Mouse (Mus musculus) heart, adult 2 months (tissue): ENCODE measurements around the gene Spata16. TPM values are rescaled to one million over a fixed set of nuclear protein-coding genes. Genes with fewer than 3 reads are reported as not detected.

ENCODE experiments used
- DNase-seq, 2 experiments: peaks; one replicate each; pipeline ENCODE4 v3.0.0; 2021
- H3K27ac ChIP-seq: fragments of 200-600 bp; 2 replicates; pipeline ENCODE4 v1.8.1; 2022
- H3K27me3 ChIP-seq: fragments of 200-500 bp; 2 replicates; pipeline ENCODE4 v1.6.1; 2012; ENCODE audit warnings: mild to moderate bottlenecking, low read length, inconsistent platforms, mixed read lengths; ENCODE audit not compliant: control insufficient read depth, insufficient read depth
- H3K36me3 ChIP-seq: fragments of 200-500 bp; 2 replicates; pipeline ENCODE4 v1.6.1; 2012; ENCODE audit warnings: low read length, inconsistent platforms; ENCODE audit not compliant: control insufficient read depth, insufficient read depth
- H3K4me1 ChIP-seq: fragments of 200-500 bp; 2 replicates; pipeline ENCODE4 v1.6.1; 2011; ENCODE audit warnings: low read length; ENCODE audit not compliant: control insufficient read depth, insufficient read depth
- H3K4me3 ChIP-seq: fragments of 200-600 bp; 2 replicates; pipeline ENCODE4 v1.8.1; 2022
- H3K79me2 ChIP-seq: fragments of 200-500 bp; replicated peaks from 2 replicates; pipeline ENCODE4 v1.6.1; 2012; ENCODE audit warnings: mild to moderate bottlenecking, inconsistent platforms, low read length, moderate library complexity, mixed read lengths; ENCODE audit not compliant: control insufficient read depth, insufficient read depth
- H3K9ac ChIP-seq: fragments of 200-500 bp; 2 replicates; pipeline ENCODE4 v1.6.1; 2012; ENCODE audit warnings: low read depth, mild to moderate bottlenecking, control low read depth, inconsistent platforms, low read length, mixed read lengths
- CTCF ChIP-seq: fragments of 200-600 bp; IDR thresholded peaks from 2 replicates; pipeline ENCODE4 v1.8.1; 2022; ENCODE audit warnings: antibody characterized with exemption, mild to moderate bottlenecking, moderate library complexity
- EP300 ChIP-seq: fragments of 200-500 bp; IDR thresholded peaks from 2 replicates; pipeline ENCODE4 v1.6.1; 2011; ENCODE audit warnings: low read depth, low read length, control low read depth; ENCODE audit not compliant: insufficient read depth
- POLR2A ChIP-seq: fragments of 200-500 bp; IDR thresholded peaks from 2 replicates; pipeline ENCODE4 v1.6.1; 2011; ENCODE audit warnings: mild to moderate bottlenecking, low read depth, low read length, control low read depth; ENCODE audit not compliant: insufficient read depth
- WGBS: fragments of 180-500 bp; shearing (Covaris S2); methylation state at CpG from one replicate; pipeline ENCODE4 v1.1.7; 2018; 5-methylcytosine and 5-hydroxymethylcytosine counted together
- intact Hi-C: fragments of 180-260 bp; cut with DNase I; formaldehyde crosslinking; loops from one replicate; pipeline ENCODE4 v1.15.1; 2025
- polyA plus RNA-seq: library from polyadenylated mRNA; depleted of rRNA; stranded (reverse); fragments of >200 nt; gene quantifications from 2 replicates; pipeline ENCODE4 v1.2.3, GENCODE M21; 2012
- total RNA-seq, 2 experiments: library from RNA; stranded (reverse); gene quantifications; 2 replicates each; pipeline ENCODE4 v1.2.3; 2021

The Spata16 gene
- total and polyA plus RNA-seq, 3 experiments = not detected

DNA sequence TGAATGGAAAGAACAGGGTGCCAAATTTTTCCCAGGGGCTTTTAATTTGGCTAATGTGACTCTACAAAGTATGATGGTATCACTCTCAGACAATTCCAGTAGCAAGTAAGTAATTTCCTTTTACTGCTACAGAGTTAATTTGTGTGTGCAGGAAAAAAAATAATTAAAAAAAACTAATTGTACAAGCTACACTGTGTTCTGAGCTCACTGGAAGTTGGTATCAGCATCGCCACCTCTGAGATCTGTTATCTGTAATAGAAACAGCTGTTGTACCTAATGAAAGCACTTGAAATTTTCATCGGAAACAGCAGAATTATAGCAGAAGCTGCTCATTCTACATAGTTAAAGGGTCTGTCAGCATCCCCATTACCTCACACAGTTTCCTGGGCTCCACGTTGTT is 295.7 kb downstream of the Spata16 start:
- Histone ChIP-seq H3K27me3 (no peaks in the 10 kb centered on the region), H3K9ac (no peak overlapping the region), H3K27ac (no peak overlapping the region), H3K79me2 (no peaks in the 10 kb centered on the region), H3K4me3 (no peak overlapping the region), H3K36me3 (no peaks in the 10 kb centered on the region), H3K4me1 (no peaks in the 10 kb centered on the region)
- WGBS = 65% methylated on average over 3 of the region's 3 CpGs
- intact Hi-C loops = no loop called here
- TF ChIP-seq EP300 = no peak
- no peak for TF ChIP-seq POLR2A
- TF ChIP-seq CTCF = no peak
- no peak for DNase-seq

DNA sequence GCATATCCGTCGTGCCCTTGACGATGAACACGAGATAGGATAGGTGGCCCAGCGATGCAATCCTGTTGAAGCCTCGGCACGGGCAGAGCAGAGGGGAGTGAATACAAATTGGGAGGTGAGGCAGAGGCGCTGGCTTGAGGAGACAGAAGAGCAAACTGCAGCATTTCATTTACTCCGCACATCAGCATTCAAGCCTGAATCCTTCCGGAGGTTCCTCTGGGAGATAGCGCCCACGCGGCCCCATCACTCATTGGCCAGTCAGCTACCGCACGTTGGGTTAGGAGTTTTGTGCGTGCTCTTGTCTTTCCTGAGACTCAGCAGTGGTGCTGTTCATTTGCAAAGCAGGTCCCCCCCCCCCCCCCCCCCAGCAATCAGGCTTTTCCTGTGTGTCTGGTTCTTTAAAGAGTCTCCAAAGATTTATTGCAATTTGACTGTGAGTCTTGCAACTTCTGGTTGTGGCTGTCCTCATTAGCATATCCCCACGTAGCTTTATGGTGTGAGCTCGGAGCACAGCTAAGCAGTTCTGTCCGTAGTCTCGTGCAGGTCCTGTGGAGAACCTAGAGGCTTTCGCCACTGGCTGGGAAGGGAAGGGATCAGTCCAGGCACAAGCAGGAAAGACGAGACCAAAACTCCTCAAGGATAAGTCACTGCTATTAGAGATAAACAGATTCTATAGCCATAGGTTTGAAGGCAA is 299.6 kb downstream of the Spata16 start:
- no peak overlapping the region for H3K9ac ChIP-seq
- H3K4me1 ChIP-seq = no peaks in the 10 kb centered on the region
- no peaks in the 10 kb centered on the region for H3K27me3 ChIP-seq
- no peak overlapping the region for H3K27ac ChIP-seq
- intact Hi-C loops = no loop called here
- H3K36me3 ChIP-seq = no peaks in the 10 kb centered on the region
- 70% methylated on average over 22 of the region's 22 CpGs for WGBS
- H3K4me3 ChIP-seq = no peak overlapping the region
- no peaks in the 10 kb centered on the region for H3K79me2 ChIP-seq
- TF ChIP-seq EP300 (no peak), POLR2A (no peak), CTCF (no peak)
- DNase-seq = no peak

DNA sequence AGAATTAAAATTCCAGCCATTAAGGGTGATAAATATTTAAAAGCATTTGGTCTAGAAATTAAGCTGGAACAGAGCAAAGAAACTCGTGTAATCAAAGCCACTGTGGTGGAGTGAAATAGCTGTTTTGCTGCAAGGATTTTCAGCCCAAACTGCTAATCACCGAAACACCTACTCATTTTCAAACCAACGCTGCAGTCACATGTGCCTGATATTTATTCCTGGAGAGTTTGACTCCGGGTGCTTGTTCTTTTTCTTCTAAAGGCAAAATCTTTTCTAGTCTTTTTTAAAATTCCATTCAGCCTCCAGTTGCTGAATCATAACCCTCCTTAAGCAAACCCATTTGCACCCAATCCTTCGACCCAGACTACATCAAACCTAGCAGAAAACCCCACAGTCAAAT is 329.4 kb downstream of the Spata16 start:
- intact Hi-C loops = no loop called here

DNA sequence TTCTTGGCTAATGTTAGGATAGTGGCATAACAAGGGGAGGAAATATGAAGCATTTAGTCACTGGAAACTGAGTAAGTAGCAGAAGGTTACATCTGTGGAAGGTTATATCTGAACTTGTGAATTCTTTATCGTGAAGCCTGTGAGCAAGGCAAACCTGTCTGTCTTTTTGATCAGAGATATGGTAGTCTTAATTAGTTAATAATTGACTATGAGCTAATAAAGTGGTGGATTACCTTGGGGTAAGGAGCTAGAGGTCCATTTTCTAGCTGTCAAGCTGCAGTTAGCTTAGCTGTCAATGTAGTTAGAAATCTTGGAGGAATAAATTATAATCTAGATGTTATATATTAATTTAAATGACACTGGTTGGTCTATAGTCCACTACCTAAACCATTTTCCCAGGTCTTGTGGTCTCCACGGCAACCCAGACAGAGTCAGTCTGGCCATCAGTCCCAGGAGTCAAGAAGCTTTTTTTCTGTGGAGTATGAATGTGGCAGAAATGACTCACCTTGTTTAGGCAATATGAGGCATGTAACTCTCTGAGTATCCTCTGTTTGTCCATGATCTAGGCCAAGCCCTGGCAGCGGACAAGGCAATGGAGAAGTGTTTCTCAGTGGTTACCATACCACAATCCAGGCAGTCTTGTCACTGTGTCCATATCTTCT is 331.6 kb downstream of the Spata16 start:
- intact Hi-C loops = no loop called here
- Histone ChIP-seq H3K27me3 (no peaks in the 10 kb centered on the region), H3K9ac (no peak overlapping the region), H3K4me3 (no peak overlapping the region), H3K27ac (no peak overlapping the region), H3K4me1 (no peaks in the 10 kb centered on the region), H3K36me3 (no peaks in the 10 kb centered on the region), H3K79me2 (no peaks in the 10 kb centered on the region)
- TF ChIP-seq POLR2A (no peak), EP300 (no peak), CTCF (no peak)
- 79% methylated on average over 3 of the region's 3 CpGs for WGBS
- DNase-seq = no peak

More for the DNA sequence above, 329.4 kb downstream of the Spata16 start:
- Histone ChIP-seq H3K4me1 (no peaks in the 10 kb centered on the region), H3K4me3 (no peak overlapping the region), H3K27me3 (no peaks in the 10 kb centered on the region), H3K36me3 (no peaks in the 10 kb centered on the region), H3K9ac (no peak overlapping the region), H3K79me2 (no peaks in the 10 kb centered on the region), H3K27ac (no peak overlapping the region)
- WGBS = 72% methylated on average over 5 of the region's 5 CpGs
- TF ChIP-seq CTCF (no peak), EP300 (no peak), POLR2A (no peak)
- DNase-seq = no peak

DNA sequence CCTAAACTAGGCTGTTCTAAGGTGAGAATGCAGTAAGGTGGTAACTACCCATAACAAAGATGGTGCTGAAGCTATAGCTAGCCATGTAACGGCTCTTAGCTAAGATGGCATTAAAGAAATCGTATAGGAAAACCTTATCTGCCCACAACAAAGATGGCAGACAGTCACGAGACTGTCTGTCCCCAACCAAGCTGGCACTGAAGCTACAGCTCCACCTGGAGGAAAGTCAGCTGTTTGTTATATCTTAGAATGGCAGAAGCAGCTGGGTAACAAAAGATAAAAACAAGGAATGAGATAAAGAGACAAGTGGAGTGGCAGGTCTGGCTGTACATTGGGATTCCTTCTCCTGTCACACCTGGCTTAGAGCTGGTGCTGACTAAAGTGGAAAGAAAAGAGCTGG is 333.1 kb downstream of the Spata16 start:
- 72% methylated on average over 3 of the region's 3 CpGs for WGBS

DNA sequence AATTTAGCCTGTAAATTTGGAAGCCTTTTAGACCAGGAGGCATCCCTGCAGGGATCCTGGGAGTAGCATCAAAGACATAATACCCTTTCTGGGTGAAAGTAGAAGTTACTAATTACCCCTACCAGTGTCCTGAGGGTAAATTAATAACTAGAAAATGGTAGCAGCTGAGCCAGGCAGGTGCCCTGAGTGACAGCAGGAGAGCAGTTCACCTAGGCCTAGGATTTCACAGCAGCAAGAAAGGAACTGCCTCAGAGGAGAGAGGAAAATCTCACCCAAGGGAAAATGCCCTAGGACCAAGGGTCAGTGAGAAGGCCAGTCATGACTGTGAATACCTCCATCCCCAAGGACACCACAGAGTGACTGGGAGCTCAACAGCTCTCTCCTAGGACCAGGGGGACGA is 333.9 kb downstream of the Spata16 start:
- H3K4me1 ChIP-seq = no peaks in the 10 kb centered on the region
- intact Hi-C loops = no loop called here
- H3K27me3 ChIP-seq = no peaks in the 10 kb centered on the region
- H3K36me3 ChIP-seq = no peaks in the 10 kb centered on the region
- H3K79me2 ChIP-seq = no peaks in the 10 kb centered on the region
- 24% methylated on average over 1 of the region's 1 CpGs for WGBS
- no peak overlapping the region for H3K27ac ChIP-seq
- H3K9ac ChIP-seq = no peak overlapping the region
- no peak overlapping the region for H3K4me3 ChIP-seq
- no peak for DNase-seq
- TF ChIP-seq POLR2A = no peak
- TF ChIP-seq EP300 = no peak
- no peak for TF ChIP-seq CTCF

More for the DNA sequence above, 333.1 kb downstream of the Spata16 start:
- Histone ChIP-seq H3K27me3 (no peaks in the 10 kb centered on the region), H3K27ac (no peak overlapping the region), H3K9ac (no peak overlapping the region), H3K36me3 (no peaks in the 10 kb centered on the region), H3K4me1 (no peaks in the 10 kb centered on the region), H3K79me2 (no peaks in the 10 kb centered on the region), H3K4me3 (no peak overlapping the region)
- intact Hi-C loops = no loop called here
- DNase-seq = no peak
- no peak for TF ChIP-seq POLR2A
- no peak for TF ChIP-seq EP300
- TF ChIP-seq CTCF = no peak
